Mouse (Mus musculus) heart, postnatal 0 days (tissue): ENCODE data around the gene Zcwpw1. TPM values are rescaled to one million over a fixed set of nuclear protein-coding genes. Genes with fewer than 3 reads are reported as not detected.
A peak's percentile ranks its signal among the peaks of the same experiment; 100 is the strongest.

ENCODE experiments used
- ATAC-seq: fragments of 200-750 bp; cut with Nextera tagmentation; 2 replicates; pipeline ENCODE4 v1.8.0; 2017; ENCODE audit warnings: low read depth, moderate number of reproducible peaks, moderate library complexity; ENCODE audit not compliant: insufficient read depth
- DNase-seq: peaks from one replicate; pipeline ENCODE4 v3.0.0-alpha.2; 2016; ENCODE audit warnings: low spot score
- H3K27ac ChIP-seq: fragments of 300-500 bp; sonication (generic); 2 replicates; pipeline ENCODE4 v1.5.1; 2014; ENCODE audit warnings: low read depth, mild to moderate bottlenecking
- H3K27me3 ChIP-seq: fragments of 300-500 bp; sonication (generic); 2 replicates; pipeline ENCODE4 v1.6.1; 2014; ENCODE audit warnings: low read length, mixed read lengths; ENCODE audit not compliant: control insufficient read depth, insufficient read depth
- H3K36me3 ChIP-seq: fragments of 300-500 bp; sonication (generic); replicated peaks from 2 replicates; pipeline ENCODE4 v1.6.1; 2014; ENCODE audit warnings: low read length, mixed read lengths; ENCODE audit not compliant: control insufficient read depth, insufficient read depth
- H3K4me1 ChIP-seq: fragments of 300-500 bp; sonication (generic); 2 replicates; pipeline ENCODE4 v1.6.1; 2014; ENCODE audit warnings: antibody characterized with exemption; ENCODE audit not compliant: control insufficient read depth, insufficient read depth
- H3K4me2 ChIP-seq: fragments of 300-500 bp; sonication (generic); 2 replicates; pipeline ENCODE4 v1.6.1; 2014; ENCODE audit warnings: low read depth, mild to moderate bottlenecking, low read length, moderate library complexity
- H3K4me3 ChIP-seq: fragments of 300-500 bp; sonication (generic); 2 replicates; pipeline ENCODE4 v1.5.1; 2014; ENCODE audit warnings: low read depth, low read length
- H3K9ac ChIP-seq: fragments of 300-500 bp; sonication (generic); replicated peaks from 2 replicates; pipeline ENCODE4 v1.6.1; 2014; ENCODE audit warnings: low read depth, low read length, mixed read lengths
- H3K9me3 ChIP-seq: fragments of 300-500 bp; sonication (generic); replicated peaks from 2 replicates; pipeline ENCODE4 v1.6.1; 2016; ENCODE audit warnings: low read length; ENCODE audit not compliant: control insufficient read depth
- CTCF ChIP-seq: IDR thresholded peaks from 2 replicates; pipeline ENCODE4 v1.5.1; 2016; ENCODE audit warnings: antibody characterized with exemption, control low read depth, low read depth
- EP300 ChIP-seq: IDR thresholded peaks from 2 replicates; pipeline ENCODE4 v1.6.1; 2016; ENCODE audit warnings: antibody characterized with exemption, low read depth
- WGBS: fragments of 180-500 bp; shearing (Covaris S2); extraction: QIAGEN DNeasy Blood & Tissue Kit; methylation state at CpG from one replicate; pipeline ENCODE4 v1.1.7; 2014; 5-methylcytosine and 5-hydroxymethylcytosine counted together
- polyA plus RNA-seq: library from polyadenylated mRNA; unstranded; fragments of >200 nt; fragmentation: Nextera tagmentation; extraction: Ambion mirVana; gene quantifications from 2 replicates; pipeline ENCODE4 v1.2.1, GENCODE M21; 2015
- total RNA-seq: library from RNA; depleted of rRNA; stranded (reverse); fragments of >200 nt; gene quantifications from 2 replicates; pipeline ENCODE4 v1.2.3, GENCODE M21; 2014; ENCODE audit warnings: low replicate concordance

Gene Zcwpw1
- total and polyA plus RNA-seq, 2 experiments from 2014 or later = 2.2 to 8.7 TPM

GRCm38 (mm10) chr5:137777267-137777845 lies 10.2 kb upstream of the Zcwpw1 start:
- 76% methylated on average over 7 of the region's 7 CpGs for WGBS
- H3K27ac ChIP-seq = no peak overlapping the region

GRCm38 (mm10) chr5:137778635-137779034 lies 9.0 kb upstream of the Zcwpw1 start, which contains the start of gene Ppp1r35:
Ppp1r35 (plus strand) TSS chr5:137778849.
- peak within 1 kb of the TSS; percentile 88 for H3K27ac ChIP-seq
- peak within 1 kb of the TSS; percentile 90 for H3K9ac ChIP-seq
- H3K4me2 ChIP-seq = peak within 1 kb of the TSS; percentile 92
- H3K4me1 ChIP-seq = peaks cover 23% of the 10 kb centered on the region
- H3K36me3 ChIP-seq = peaks cover 34% of the 10 kb centered on the region
- TF ChIP-seq CTCF (no peak), EP300 (0 out of 2 replicates have a peak, but pooled peaks have one; percentile 44)
- no peaks in the 10 kb centered on the region for H3K27me3 ChIP-seq
- WGBS = 0% methylated on average over 31 of the region's 31 CpGs
- ATAC-seq (peak; percentile 94), DNase-seq (peak; percentile 93)
- H3K4me3 ChIP-seq = peak within 1 kb of the TSS; percentile 97
- H3K9me3 ChIP-seq = no peaks in the 10 kb centered on the region

More at GRCm38 (mm10) chr5:137777267-137777845, 10.2 kb upstream of the Zcwpw1 start:
- H3K36me3 ChIP-seq = peaks cover 21% of the 10 kb centered on the region
- no peak for TF ChIP-seq CTCF
- no peak for TF ChIP-seq EP300
- H3K9me3 ChIP-seq = no peaks in the 10 kb centered on the region
- H3K4me1 ChIP-seq = peaks cover 18% of the 10 kb centered on the region
- H3K4me2 ChIP-seq = no peak overlapping the region
- no peak for DNase-seq
- no peak overlapping the region for H3K9ac ChIP-seq
- ATAC-seq = no peak
- no peak overlapping the region for H3K4me3 ChIP-seq
- H3K27me3 ChIP-seq = no peaks in the 10 kb centered on the region

GRCm38 (mm10) chr5:137779053-137779933 lies 8.3 kb upstream of the Zcwpw1 start:
- TF ChIP-seq EP300 (no peak), CTCF (no peak)
- peaks cover 40% of the 10 kb centered on the region for H3K36me3 ChIP-seq
- peak overlapping the region; percentile 90 for H3K9ac ChIP-seq
- no peak for DNase-seq
- no peaks in the 10 kb centered on the region for H3K27me3 ChIP-seq
- H3K4me1 ChIP-seq = peaks cover 30% of the 10 kb centered on the region
- no peaks in the 10 kb centered on the region for H3K9me3 ChIP-seq
- peak overlapping the region; percentile 92 for H3K4me2 ChIP-seq
- ATAC-seq = peak; percentile 29
- H3K27ac ChIP-seq = peak overlapping the region; percentile 88
- WGBS = under 1% methylated on average over 56 of the region's 83 CpGs
- H3K4me3 ChIP-seq = peak overlapping the region; percentile 97

GRCm38 (mm10) chr5:137781661-137782060 lies 5.9 kb upstream of the Zcwpw1 start:
- H3K27ac ChIP-seq = no peak overlapping the region
- peaks cover 35% of the 10 kb centered on the region for H3K4me1 ChIP-seq
- H3K4me3 ChIP-seq = no peak overlapping the region
- no peak for DNase-seq
- TF ChIP-seq EP300 (no peak), CTCF (no peak)
- H3K9me3 ChIP-seq = no peaks in the 10 kb centered on the region
- 92% methylated on average over 7 of the region's 7 CpGs for WGBS
- peaks cover 42% of the 10 kb centered on the region for H3K36me3 ChIP-seq
- ATAC-seq = no peak
- no peaks in the 10 kb centered on the region for H3K27me3 ChIP-seq
- no peak overlapping the region for H3K9ac ChIP-seq
- no peak overlapping the region for H3K4me2 ChIP-seq

- peaks cover 42% of the 10 kb centered on the region for H3K36me3 ChIP-seq
- ATAC-seq (no peak), DNase-seq (no peak)
- WGBS = 80% methylated on average over 13 of the region's 13 CpGs
- H3K4me2 ChIP-seq = peak overlapping the region; percentile 98; the same call in 1 of the 2 replicates
- TF ChIP-seq CTCF (no peak), EP300 (no peak)
- no peak overlapping the region for H3K27ac ChIP-seq
- peaks cover 35% of the 10 kb centered on the region for H3K4me1 ChIP-seq
- no peak overlapping the region for H3K4me3 ChIP-seq
- peak overlapping the region; percentile 32; the same call in 1 of the 2 replicates for H3K9ac ChIP-seq
- H3K27me3 ChIP-seq = no peaks in the 10 kb centered on the region
- H3K9me3 ChIP-seq = no peaks in the 10 kb centered on the region
Observed at GRCm38 (mm10) chr5:137782776-137783522, 4.6 kb upstream of the Zcwpw1 start.
